Mouse (Mus musculus) Patski (cell line): ENCODE measurements at regions not wholly inside any gene's neighbourhood (a gene's known extent, or its start where the extent isn't known, plus 50 kb on each side); places are given as distances from the start of the nearest gene placed in this dataset.
"Not testable (repeated sequence)": the region's sequence is repeated elsewhere in the genome, so short reads cannot be mapped to it uniquely, and the experiment has no call there.

Experiments used
- ATAC-seq: fragments of 100-300 bp; one replicate; pipeline ENCODE4 v1.8.0; 2021
- CTCF ChIA-PET: fragments of 350-600 bp; sonication (Branson Sonifier 250); formaldehyde crosslinking; loops from one replicate; lab custom pipeline; 2022; ENCODE audit warnings: inconsistent platforms; lab: Charles Lee
- POLR2A ChIA-PET: fragments of 350-600 bp; sonication (Branson Sonifier 250); formaldehyde crosslinking; loops from one replicate; lab custom pipeline; 2022; ENCODE audit warnings: antibody characterized with exemption, inconsistent platforms; lab: Charles Lee
- DNase-seq: peaks from one replicate; pipeline ENCODE4 v3.0.0-alpha.2; 2011; ENCODE audit warnings: low read depth, low spot score
- H3K27me3 ChIP-seq: fragments of 371-371 bp; one replicate; pipeline ENCODE4 v1.5.1; 2021
- CTCF ChIP-seq: fragments of 100-300 bp; IDR thresholded peaks from one replicate; pipeline ENCODE4 v1.5.1; 2021
- in situ Hi-C: fragments of 300-500 bp; cut with MboI; formaldehyde crosslinking; loops from 3 replicates; pipeline ENCODE4 v1.11.1; 2018; ENCODE audit warnings: low pct_unique_long_range_greater_than_20kb, mixed read lengths

DNA sequence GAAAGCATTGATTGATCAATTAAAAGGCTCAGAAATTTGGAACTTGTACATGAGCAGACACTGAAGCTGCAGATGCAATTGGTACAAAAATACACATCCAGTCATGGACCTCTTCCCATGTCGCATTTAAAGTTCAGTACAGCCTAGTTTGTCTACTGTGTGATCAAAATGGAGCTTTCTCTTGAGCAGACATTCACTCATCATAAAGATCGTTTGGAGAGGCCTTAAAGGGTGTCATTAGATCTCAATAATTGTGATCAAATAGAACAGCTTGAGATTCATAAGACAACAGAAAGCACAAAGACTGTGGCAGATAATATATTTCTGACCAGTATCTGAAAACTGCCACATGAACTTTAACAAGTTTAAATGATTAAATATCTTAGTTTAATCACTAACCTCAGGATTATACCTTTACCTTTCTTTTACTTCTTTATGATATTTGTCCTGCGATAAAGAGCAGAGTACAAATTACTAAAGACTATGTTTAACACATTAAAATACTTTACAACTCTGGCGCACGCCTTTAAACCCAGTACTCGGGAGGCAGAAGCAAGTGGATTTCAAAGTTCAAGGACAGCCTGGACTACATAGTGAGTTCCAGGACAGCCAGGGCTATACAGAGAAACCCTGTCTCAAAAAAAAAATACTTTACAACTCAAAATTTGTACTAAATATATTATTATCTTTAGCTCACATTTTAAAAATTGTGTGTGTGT, 635.1 kb downstream of the Dnajb9 start:
- no peaks in the 10 kb centered on the region for H3K27me3 ChIP-seq
- in situ Hi-C loops = no loop called here
- POLR2A ChIA-PET = no interaction called here
- TF ChIP-seq CTCF = no peak
- no peak for DNase-seq
- ATAC-seq = no peak
- CTCF ChIA-PET = no interaction called here

- ChIA-PET POLR2A (no interaction called here), CTCF (interaction anchor here (1.4 kb wide), 1 partner anchor 10 kb away, joined by 3 read pairs; no protein-coding TSS in a partner anchor)
- DNase-seq = no peak
- no peak for ATAC-seq
- in situ Hi-C loops = no loop called here
- no peak for TF ChIP-seq CTCF
- no peaks in the 10 kb centered on the region for H3K27me3 ChIP-seq
These were observed 636.9 kb downstream of the Dnajb9 start for GRCm38 (mm10) chr12:43573186-43573585.

DNA sequence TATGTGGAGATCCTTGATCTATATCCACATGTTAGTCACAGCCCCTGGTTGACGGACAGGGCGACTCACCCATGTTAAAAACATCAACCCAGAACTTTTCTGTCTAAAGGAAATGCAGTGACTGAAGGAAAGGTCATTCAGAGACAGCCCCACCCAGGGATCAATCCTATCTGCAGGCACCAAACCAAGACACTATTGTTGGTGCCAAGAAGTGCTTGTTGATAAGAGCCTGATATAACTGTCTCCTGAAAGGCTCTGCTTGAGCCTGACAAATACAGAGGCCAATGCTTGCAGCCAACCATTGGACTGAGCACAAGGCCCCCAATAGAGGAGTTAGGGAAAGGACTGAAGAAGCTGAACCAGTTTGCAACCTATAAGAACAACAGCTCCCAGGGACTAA, 682.5 kb downstream of the Dnajb9 start:
- H3K27me3 ChIP-seq = no peaks in the 10 kb centered on the region
- no peak for ATAC-seq
- ChIA-PET POLR2A (no interaction called here), CTCF (no interaction called here)
- TF ChIP-seq CTCF = no peak
- in situ Hi-C loops = no loop called here
- DNase-seq = no peak

- H3K27me3 ChIP-seq, DNase-seq, in situ Hi-C loops, CTCF ChIA-PET, ATAC-seq, POLR2A ChIA-PET: not testable (repeated sequence)
These were observed 702.7 kb downstream of the Dnajb9 start for GRCm38 (mm10) chr12:43507458-43507857.

GRCm38 (mm10) chr12:43489896-43490295, 720.2 kb downstream of the Dnajb9 start:
- no peak for TF ChIP-seq CTCF
- in situ Hi-C loops = no loop called here
- CTCF ChIA-PET = no interaction called here

GRCm38 (mm10) chr12:43482683-43483082, 727.4 kb downstream of the Dnajb9 start:
- POLR2A ChIA-PET = no interaction called here
- ATAC-seq = no peak
- CTCF ChIA-PET = no interaction called here
- H3K27me3 ChIP-seq = no peaks in the 10 kb centered on the region
- in situ Hi-C loops = no loop called here
- no peak for TF ChIP-seq CTCF
- no peak for DNase-seq

More at GRCm38 (mm10) chr12:43489896-43490295, 720.2 kb downstream of the Dnajb9 start:
- ATAC-seq = no peak
- POLR2A ChIA-PET = no interaction called here
- no peak for DNase-seq
- no peaks in the 10 kb centered on the region for H3K27me3 ChIP-seq

DNA sequence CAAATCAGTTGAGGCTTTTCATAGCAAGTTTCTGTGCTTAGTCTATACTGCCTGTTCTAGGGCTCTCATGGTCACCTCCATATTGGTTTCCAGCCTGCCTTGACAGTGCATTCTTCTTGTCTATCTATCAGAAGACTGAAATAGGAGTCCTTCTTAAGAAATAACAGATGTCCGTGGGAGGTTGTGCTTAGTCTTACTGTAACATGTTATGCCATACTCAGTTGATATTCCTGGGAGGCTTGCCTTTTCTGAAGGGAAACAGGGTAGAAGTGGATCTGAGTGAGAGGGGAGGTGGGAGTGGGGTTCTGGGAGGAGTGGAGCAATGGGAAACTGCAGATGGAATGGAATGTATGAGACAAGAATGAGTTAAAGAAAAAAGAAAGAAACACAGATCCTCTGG, 747.6 kb downstream of the Dnajb9 start:
- no peak for TF ChIP-seq CTCF
- CTCF ChIA-PET = no interaction called here
- ATAC-seq (no peak), DNase-seq (no peak)
- in situ Hi-C loops = no loop called here
- POLR2A ChIA-PET = no interaction called here
- H3K27me3 ChIP-seq = no peaks in the 10 kb centered on the region
